Mouse (Mus musculus) lung, postnatal 0 days (tissue): Measurements from ENCODE around the gene Purb.
"Not testable (repeated sequence)": the region's sequence is repeated elsewhere in the genome, so short reads cannot be mapped to it uniquely, and the experiment has no call there.

Source experiments
- CTCF ChIP-seq: IDR thresholded peaks from 2 replicates; pipeline ENCODE4 v1.5.1; 2016; ENCODE audit warnings: antibody characterized with exemption, mild to moderate bottlenecking
- EP300 ChIP-seq: IDR thresholded peaks from 2 replicates; pipeline ENCODE4 v1.6.1; 2016; ENCODE audit warnings: antibody characterized with exemption, mild to moderate bottlenecking, control low read depth

DNA sequence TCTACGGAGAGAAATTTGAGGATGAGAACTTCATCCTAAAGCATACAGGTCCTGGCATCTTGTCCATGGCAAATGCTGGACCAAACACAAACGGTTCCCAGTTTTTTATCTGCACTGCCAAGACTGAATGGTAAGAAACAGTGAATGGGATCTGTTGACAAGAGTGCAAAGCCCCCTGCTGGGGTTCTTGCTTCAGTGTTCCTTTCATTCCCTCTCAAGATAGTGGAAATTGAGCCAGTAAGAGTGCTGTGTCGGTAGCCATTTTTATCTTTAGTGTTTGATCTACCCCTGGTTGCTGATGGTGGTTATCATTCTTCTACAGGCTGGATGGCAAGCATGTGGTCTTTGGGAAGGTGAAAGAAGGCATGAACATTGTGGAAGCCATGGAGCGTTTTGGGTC, 56.6 kb downstream of the Purb start:
- TF ChIP-seq CTCF, EP300: not testable (repeated sequence)
